Mouse (Mus musculus): ENCODE data around the gene Enthd1. TPM values are rescaled to one million over a fixed set of nuclear protein-coding genes. Genes with fewer than 3 reads are reported as not detected.

The Enthd1 gene
- total and polyA plus RNA-seq, 3 experiments, result not detected

Other genes with a start within 250 kb of the Enthd1 start
- 1 to 10 TPM in 1 of 2 experiments, under 1 TPM in 1; 0.37 to 1.1 TPM for gene Grap2, start 7.4 kb upstream of the Enthd1 start, total RNA-seq (2021)
- 0.29 and 1.2 TPM in 2 replicates for gene Grap2, start 7.4 kb upstream of the Enthd1 start, polyA plus RNA-seq (2012; rRNA removed)
- under 1 TPM; 0.12 to 0.35 TPM for gene Fam83f, start 106.7 kb upstream of the Enthd1 start, total RNA-seq (2021)
- 0.06 and 0.08 TPM in 2 replicates for gene Fam83f, start 106.7 kb upstream of the Enthd1 start, polyA plus RNA-seq (2012; rRNA removed)
- 10 to 100 TPM; 43.0 to 52.0 TPM for gene Tnrc6b, start 146.2 kb upstream of the Enthd1 start, total RNA-seq (2021)
- 14.3 and 19.8 TPM in 2 replicates for gene Tnrc6b, start 146.2 kb upstream of the Enthd1 start, polyA plus RNA-seq (2012; rRNA removed)